Mouse (Mus musculus) megakaryocyte, adult 5-6 weeks (primary cell): Measurements from ENCODE around the gene Ralgapa2. TPM values are rescaled to one million over a fixed set of nuclear protein-coding genes. Genes with fewer than 3 reads are reported as not detected.
"Not testable (repeated sequence)": the region's sequence is repeated elsewhere in the genome, so short reads cannot be mapped to it uniquely, and the experiment has no call there.

Experiments used
- ATAC-seq: 2 replicates; pipeline ENCODE4 v1.8.0; 2016; ENCODE audit warnings: mild to moderate bottlenecking, inconsistent platforms; ENCODE audit not compliant: poor library complexity, severe bottlenecking
- total RNA-seq, 2 experiments: library from RNA; stranded (forward) in 1 of 2; stranded (reverse) in 1 of 2; fragments of 153-499, 151-499 nt in 1 of 2; fragments of 221-1000, 200-1000 nt in 1 of 2; gene quantifications; 2 replicates each; pipeline versions ENCODE4 v1.2.3 to v1.2.4; 2015 to 2017

Gene Ralgapa2
- total RNA-seq, 2 experiments from 2014 or later: 9.3 to 17.0 TPM

DNA sequence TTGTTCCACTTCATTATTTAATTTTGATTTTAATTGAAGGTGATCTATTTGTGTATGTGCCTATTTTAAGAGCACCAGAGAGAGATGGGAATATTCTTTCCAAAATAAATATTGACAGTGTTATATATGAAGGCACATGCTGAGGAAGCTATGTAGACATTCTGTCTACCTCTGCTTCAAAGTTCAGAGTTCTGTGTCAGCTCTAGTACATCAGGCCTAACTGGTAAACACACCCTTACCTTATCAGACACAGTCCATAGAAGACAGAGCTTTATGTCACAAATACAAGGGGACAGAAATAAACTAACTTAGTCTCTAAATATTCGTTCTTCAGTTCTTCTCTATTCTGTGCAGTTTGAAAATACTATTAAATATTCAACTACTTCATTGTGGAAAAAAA, 12.1 kb downstream of the Ralgapa2 start:
- no peak for ATAC-seq

- ATAC-seq: no peak
Measured at GRCm38 (mm10) chr2:146499111-146499510, 13.0 kb downstream of the Ralgapa2 start.

DNA sequence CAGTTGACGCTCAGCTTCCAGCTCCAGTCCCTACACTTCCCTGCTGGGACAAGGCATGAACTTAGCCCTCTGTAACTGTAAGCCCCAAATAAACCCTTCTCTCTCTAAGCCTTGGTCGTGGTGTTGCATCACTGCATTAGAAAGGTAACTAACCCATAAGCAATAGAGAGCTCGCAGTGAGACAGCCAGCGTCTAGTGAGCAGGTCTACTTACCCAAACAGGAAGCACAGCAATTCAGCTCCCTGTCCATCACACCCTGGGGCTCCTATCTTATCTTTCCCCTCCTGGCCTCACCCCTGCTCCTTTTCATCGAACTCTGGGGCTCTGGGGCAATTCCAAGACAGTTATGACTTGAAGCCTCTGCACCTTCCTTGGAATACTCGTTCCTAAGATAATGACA, 13.8 kb downstream of the Ralgapa2 start:
- ATAC-seq: no peak

- no peak for ATAC-seq
Measured at GRCm38 (mm10) chr2:146496995-146497394, 15.1 kb downstream of the Ralgapa2 start.

GRCm38 (mm10) chr2:146495781-146496180, 16.4 kb downstream of the Ralgapa2 start:
- ATAC-seq: no peak

GRCm38 (mm10) chr2:146493354-146493946, 18.7 kb downstream of the Ralgapa2 start:
- 0 out of 2 replicates have a peak, but pooled peaks have one; percentile 11 for ATAC-seq

- ATAC-seq: no peak
Measured at GRCm38 (mm10) chr2:146491830-146492610, 20.1 kb downstream of the Ralgapa2 start.

- ATAC-seq: no peak
Measured at GRCm38 (mm10) chr2:146490926-146491325, 21.2 kb downstream of the Ralgapa2 start.

- ATAC-seq: no peak
Measured at GRCm38 (mm10) chr2:146488291-146488690, 23.9 kb downstream of the Ralgapa2 start.

GRCm38 (mm10) chr2:146482859-146483258, 29.3 kb downstream of the Ralgapa2 start:
- ATAC-seq: no peak

DNA sequence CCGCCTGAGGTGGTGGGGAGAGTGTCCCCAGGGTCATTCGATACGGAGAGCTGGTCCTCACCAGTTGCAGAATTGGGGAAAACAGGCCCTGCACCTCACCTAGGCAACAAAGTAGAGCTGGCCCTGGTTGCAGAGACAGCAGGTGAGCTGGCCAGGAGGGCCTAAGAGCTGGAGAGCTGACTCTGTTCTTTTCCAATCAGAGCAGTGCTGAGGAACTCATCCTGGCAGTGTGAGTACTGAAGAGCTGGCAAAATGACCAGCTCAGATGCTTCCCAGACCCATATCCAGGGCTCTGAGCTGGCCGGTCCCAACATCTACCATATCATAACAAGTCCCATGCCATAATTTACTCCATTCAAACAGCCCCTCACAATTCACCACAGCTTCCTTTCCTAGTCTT, 34.7 kb downstream of the Ralgapa2 start:
- no peak for ATAC-seq

GRCm38 (mm10) chr2:146476428-146476972, 35.6 kb downstream of the Ralgapa2 start:
- no peak for ATAC-seq

GRCm38 (mm10) chr2:146476001-146476400, 36.1 kb downstream of the Ralgapa2 start:
- ATAC-seq: no peak

- ATAC-seq: 0 out of 2 replicates have a peak, but pooled peaks have one; percentile 20
Measured at GRCm38 (mm10) chr2:146470947-146471346, 41.2 kb downstream of the Ralgapa2 start.

- ATAC-seq: peak; percentile 72
Measured at GRCm38 (mm10) chr2:146469707-146470420, 42.3 kb downstream of the Ralgapa2 start.

DNA sequence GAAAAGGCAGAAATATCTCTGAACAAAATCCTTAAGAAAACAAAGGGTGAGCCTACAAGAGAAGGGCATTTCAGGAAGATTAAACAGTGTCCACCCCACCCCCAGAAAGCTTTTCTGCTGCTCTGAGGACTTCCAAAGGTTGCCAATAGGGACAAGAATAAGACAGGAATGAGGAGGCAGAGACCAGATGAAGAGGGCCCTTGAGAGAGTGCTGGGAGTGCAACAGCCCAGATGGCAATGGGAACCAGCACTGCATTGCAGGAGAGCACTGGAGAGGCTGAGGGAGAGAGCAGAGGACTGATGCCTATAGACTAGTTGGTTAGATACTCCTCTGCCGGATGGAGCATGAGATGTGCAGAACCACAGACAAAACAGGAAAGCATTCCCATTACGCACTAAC, 43.2 kb downstream of the Ralgapa2 start:
- ATAC-seq: no peak

DNA sequence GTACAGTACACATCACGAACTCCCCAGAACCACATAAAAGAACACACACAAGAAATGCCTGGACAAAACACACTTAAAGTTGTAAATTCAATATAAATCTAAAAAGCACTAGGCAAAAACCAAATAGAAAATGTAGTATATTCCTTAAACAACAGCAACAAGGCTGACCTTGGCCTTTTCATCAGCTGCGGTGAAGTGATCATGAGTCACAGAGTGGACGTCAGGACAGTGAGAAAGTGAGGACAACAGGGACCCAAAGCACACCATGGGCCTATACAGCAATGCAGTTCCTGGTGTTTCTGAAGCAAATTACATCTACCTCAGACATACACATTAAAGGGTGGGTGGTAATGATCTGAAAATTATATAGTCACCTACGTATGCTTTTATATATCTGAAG, 44.1 kb downstream of the Ralgapa2 start:
- ATAC-seq: no peak

DNA sequence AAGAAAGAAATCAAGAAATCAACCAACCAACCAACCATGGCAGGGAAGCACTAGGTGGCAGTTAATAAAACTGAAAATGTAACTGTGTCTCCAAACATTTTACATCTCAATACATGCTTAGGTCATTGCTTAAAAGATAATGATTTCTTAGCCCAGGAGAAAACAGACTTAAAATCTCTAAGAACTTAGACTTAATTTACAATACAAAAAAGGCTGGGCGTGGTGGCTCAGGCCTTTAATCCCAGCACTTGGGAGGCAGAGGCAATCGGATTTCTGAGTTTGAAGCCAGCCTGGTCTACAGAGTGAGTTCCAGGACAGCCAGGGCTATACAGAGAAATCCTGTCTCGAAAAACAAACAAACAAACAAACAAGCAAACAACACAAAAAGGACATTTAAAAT, 45.3 kb downstream of the Ralgapa2 start:
- not testable (repeated sequence) for ATAC-seq

DNA sequence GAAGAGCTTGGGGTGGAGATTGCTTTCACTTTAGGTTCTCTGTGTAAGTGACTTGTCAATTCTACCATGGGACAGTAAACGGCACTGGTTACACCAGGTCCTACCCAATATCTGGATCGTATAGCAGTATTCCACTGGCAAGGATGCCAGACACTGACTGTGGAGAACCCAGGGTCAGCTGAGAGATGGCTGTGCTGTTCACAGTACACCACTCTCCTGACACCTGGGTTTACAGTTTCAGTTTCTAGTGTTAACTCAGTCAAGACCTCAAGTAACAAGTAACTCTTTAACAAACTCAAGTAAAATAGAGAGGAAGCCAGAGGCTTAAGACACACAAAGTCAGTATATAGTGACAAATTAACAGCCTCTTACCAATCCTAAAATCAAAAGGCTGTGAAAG, 54.6 kb downstream of the Ralgapa2 start:
- no peak for ATAC-seq

DNA sequence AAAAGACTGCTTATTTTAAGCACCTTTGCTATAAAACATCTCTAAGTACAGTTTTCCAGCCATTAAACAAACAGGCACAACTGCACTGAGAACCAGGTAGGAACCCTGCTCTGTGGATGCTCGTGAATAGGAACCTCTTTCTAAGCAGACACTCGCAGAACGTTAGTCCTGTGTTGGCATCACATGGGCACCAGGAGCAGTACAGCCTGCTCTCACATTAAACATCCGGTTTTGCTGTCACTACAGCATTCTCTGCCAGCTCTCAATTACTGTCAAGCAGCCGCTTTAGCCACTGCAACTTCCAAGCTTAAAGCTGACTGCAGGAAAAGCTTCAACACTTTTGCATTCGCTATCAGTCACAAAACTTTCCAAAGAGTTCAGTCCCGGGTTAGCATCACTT, 55.5 kb downstream of the Ralgapa2 start:
- no peak for ATAC-seq

DNA sequence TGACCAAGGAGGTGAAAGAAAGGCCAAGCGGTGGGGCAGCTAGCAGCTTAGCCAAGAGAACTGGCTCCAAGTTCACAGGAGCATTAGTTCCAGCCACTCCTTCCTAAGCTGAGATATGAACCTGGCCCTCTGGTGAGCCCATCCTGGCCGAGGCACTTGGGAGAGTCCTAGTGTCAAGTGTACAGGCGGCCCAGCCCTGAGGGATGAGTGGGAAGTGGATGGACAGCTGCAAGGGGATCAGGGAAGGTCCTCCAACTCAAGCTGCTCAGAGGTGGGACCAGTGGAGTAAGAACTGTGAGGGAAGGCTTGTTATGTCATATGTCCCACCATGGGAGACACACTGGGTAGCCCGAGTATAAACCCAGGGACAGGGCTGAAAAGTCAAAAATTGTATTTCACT, 56.1 kb downstream of the Ralgapa2 start:
- ATAC-seq: no peak
